Mouse (Mus musculus) small intestine, adult 2 months (tissue): ENCODE results near the gene Shkbp1.

Source experiments
- CTCF ChIP-seq: fragments of 200-500 bp; IDR thresholded peaks from 2 replicates; pipeline ENCODE4 v1.5.1; 2012; ENCODE audit warnings: low read depth, mild to moderate bottlenecking, control low read depth, inconsistent platforms, low read length, moderate library complexity, mixed read lengths; ENCODE audit not compliant: insufficient replicate concordance, insufficient read length; ENCODE audit errors: extremely low read depth
- POLR2A ChIP-seq: fragments of 200-500 bp; IDR thresholded peaks from 2 replicates; pipeline ENCODE4 v1.6.1; 2012; ENCODE audit warnings: low read depth, mild to moderate bottlenecking, control low read depth, inconsistent platforms, low read length, moderate library complexity

DNA sequence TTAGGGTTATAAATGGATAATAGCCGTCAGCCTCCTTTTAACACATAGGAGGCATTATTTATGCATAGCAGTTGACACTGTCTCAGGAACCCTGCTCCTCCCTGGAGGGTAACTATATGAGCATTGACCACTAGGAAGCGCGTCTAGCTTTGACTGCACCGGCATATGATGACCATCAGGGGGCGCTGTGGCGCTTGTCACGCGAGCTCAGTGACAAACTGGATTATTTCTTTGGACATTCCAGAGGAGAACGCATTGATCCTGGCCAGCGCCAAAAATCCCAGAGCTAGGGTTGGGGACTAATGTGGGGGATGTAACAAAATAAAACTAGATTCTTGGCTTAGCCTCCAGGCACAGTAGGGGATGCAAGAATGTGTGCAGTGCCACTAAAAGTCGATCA is 53.6 kb downstream of the Shkbp1 start:
- TF ChIP-seq CTCF = peak; percentile 96; the same call in 1 of the 2 replicates
- TF ChIP-seq POLR2A = no peak
